Mouse (Mus musculus) myocyte (in vitro differentiated cells): ENCODE data around the gene Capn5. TPM values are rescaled to one million over a fixed set of nuclear protein-coding genes. Genes with fewer than 3 reads are reported as not detected.

Experiments
- H3K27me3 ChIP-seq: one replicate; pipeline ENCODE4 v1.6.1; 2011; ENCODE audit not compliant: control insufficient read depth, insufficient read depth, insufficient read length
- H3K36me3 ChIP-seq: one replicate; pipeline ENCODE4 v1.6.1; 2011; ENCODE audit not compliant: control insufficient read depth, insufficient read depth
- H3K4me2 ChIP-seq: one replicate; pipeline ENCODE4 v1.6.1; 2011; ENCODE audit warnings: low read depth, control low read depth
- H3K4me3 ChIP-seq: one replicate; pipeline ENCODE4 v1.5.1; 2011; ENCODE audit warnings: mild to moderate bottlenecking, control low read depth, moderate library complexity
- H3K79me2 ChIP-seq: one replicate; pipeline ENCODE4 v1.6.1; 2011; ENCODE audit not compliant: control insufficient read depth, insufficient read depth
- H3ac ChIP-seq: one replicate; pipeline ENCODE4 v1.6.1; 2011; ENCODE audit not compliant: control insufficient read depth, insufficient read length
- CEBPB ChIP-seq: IDR thresholded peaks from 2 replicates; pipeline ENCODE4 v1.6.1; 2011; ENCODE audit warnings: mild to moderate bottlenecking, moderate library complexity; ENCODE audit not compliant: poor library complexity, insufficient read depth, severe bottlenecking
- E2F4 ChIP-seq: IDR thresholded peaks from one replicate; pipeline ENCODE4 v1.6.1; 2011; ENCODE audit warnings: mild to moderate bottlenecking, control low read depth, moderate library complexity; ENCODE audit not compliant: insufficient read depth
- MAX ChIP-seq: IDR thresholded peaks from one replicate; pipeline ENCODE4 v1.6.1; 2011; ENCODE audit warnings: low read depth, mild to moderate bottlenecking, control low read depth
- MYOD1 ChIP-seq, 3 experiments: IDR thresholded peaks; one replicate each; pipeline ENCODE4 v1.6.1; 2011; ENCODE audit warnings: control low read depth in 2 of 3, low read depth in 2 of 3, mild to moderate bottlenecking in 2 of 3, moderate library complexity in 1 of 3; ENCODE audit not compliant: insufficient read length in 2 of 3, control insufficient read depth in 1 of 3
- MYOG ChIP-seq, 3 experiments: IDR thresholded peaks; one replicate each; pipeline ENCODE4 v1.6.1; 2011; ENCODE audit warnings: control low read depth in 2 of 3, low read depth in 2 of 3, mild to moderate bottlenecking in 2 of 3; ENCODE audit not compliant: insufficient read length in 2 of 3, control insufficient read depth in 1 of 3, insufficient read depth in 1 of 3
- POLR2A ChIP-seq: IDR thresholded peaks from one replicate; pipeline ENCODE4 v1.6.1; 2011; ENCODE audit warnings: low read depth, mild to moderate bottlenecking, control low read depth, moderate library complexity; ENCODE audit not compliant: insufficient read length
- POLR2AphosphoS2 ChIP-seq: IDR thresholded peaks from one replicate; pipeline ENCODE4 v1.6.1; 2011; ENCODE audit warnings: low read depth, control low read depth; ENCODE audit not compliant: insufficient read length
- REST ChIP-seq: IDR thresholded peaks from one replicate; pipeline ENCODE4 v1.6.1; 2011; ENCODE audit warnings: mild to moderate bottlenecking, control low read depth, moderate library complexity; ENCODE audit not compliant: insufficient read depth, insufficient read length
- SRF ChIP-seq: IDR thresholded peaks from one replicate; pipeline ENCODE4 v1.6.1; 2011; ENCODE audit warnings: low read depth; ENCODE audit not compliant: control insufficient read depth, insufficient read length
- TCF12 ChIP-seq: IDR thresholded peaks from one replicate; pipeline ENCODE4 v1.6.1; 2011; ENCODE audit warnings: mild to moderate bottlenecking, control low read depth; ENCODE audit not compliant: poor library complexity, insufficient read depth, severe bottlenecking
- TCF3 ChIP-seq: IDR thresholded peaks from one replicate; pipeline ENCODE4 v1.6.1; 2011; ENCODE audit warnings: low read depth, control low read depth; ENCODE audit not compliant: insufficient read length
- USF1 ChIP-seq: IDR thresholded peaks from one replicate; pipeline ENCODE4 v1.6.1; 2011; ENCODE audit warnings: low read depth, mild to moderate bottlenecking, control low read depth, moderate library complexity
- polyA plus RNA-seq: library from polyadenylated mRNA; unstranded; fragments of >200 nt; fragmentation: generic; extraction: Trizol; gene quantifications from one replicate; pipeline ENCODE4 v1.2.1, GENCODE M21; 2012; ENCODE audit warnings: missing spikeins

Gene Capn5
- polyA plus RNA-seq, 1 experiment, result 6.2 TPM

DNA sequence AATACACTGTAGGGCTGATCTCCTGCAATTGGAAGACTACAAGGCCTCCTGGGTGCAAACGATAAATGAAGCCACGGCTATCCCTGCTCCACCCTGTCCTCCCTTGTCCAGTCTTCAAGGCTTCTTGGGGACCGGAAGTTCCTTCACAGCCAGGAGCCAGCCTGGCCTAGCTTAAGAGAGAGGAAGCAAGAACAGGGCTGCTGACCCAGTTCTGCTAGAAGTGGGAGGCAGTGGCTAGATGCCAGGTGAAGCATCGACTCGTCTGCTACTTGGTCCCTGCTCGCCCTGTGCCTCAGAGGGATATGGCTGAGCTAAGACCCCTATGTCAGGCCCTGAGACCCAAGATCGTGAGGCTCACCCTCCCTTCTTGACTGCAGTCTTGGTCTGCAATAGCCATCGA lies 56.4 kb downstream of the Capn5 start:
- H3ac ChIP-seq, result no peak overlapping the region
- no peaks in the 10 kb centered on the region for H3K36me3 ChIP-seq
- H3K27me3 ChIP-seq, result peaks cover 14% of the 10 kb centered on the region
- no peak for TF ChIP-seq TCF12
- no peak for TF ChIP-seq MYOG (IDR thresholded peaks at IDR 0.05; ENCODE audit: control insufficient read depth in 1 of 3, insufficient read depth in 1 of 3, insufficient read length in 2 of 3, low read depth in 2 of 3)
- TF ChIP-seq USF1, result no peak
- no peak for TF ChIP-seq POLR2AphosphoS2
- TF ChIP-seq SRF, result no peak
- TF ChIP-seq CEBPB, result no peak
- no peak for TF ChIP-seq MYOD1 (IDR thresholded peaks at IDR 0.05; ENCODE audit: control insufficient read depth in 1 of 3, insufficient read length in 2 of 3, low read depth in 2 of 3)
- TF ChIP-seq E2F4, result no peak
- no peak for TF ChIP-seq POLR2A
- TF ChIP-seq TCF3, result no peak
- TF ChIP-seq MAX, result no peak
- TF ChIP-seq REST, result no peak
- H3K4me3 ChIP-seq, result no peak overlapping the region
- no peak overlapping the region for H3K4me2 ChIP-seq
- no peaks in the 10 kb centered on the region for H3K79me2 ChIP-seq

DNA sequence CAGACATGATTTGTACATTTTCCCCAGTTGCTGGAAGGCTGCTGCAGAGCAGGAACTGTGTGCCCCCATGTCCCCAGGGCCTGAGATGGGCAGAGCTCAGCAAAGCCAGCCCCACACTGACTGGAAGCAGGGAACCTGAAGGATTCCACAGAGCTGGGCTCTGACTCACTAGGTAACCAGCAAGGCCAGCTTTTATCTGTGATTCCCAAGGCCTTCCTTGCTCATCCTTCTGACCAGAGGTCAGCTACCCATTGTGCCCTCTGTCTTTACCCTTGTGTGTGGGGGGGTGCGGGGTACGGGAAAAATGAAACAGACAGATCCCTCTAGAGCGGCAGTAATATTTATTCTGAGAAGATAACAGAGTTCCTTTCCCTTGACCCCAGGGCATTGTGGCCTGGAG lies 56.8 kb downstream of the Capn5 start:
- Histone ChIP-seq H3K4me2 (no peak overlapping the region), H3K36me3 (no peaks in the 10 kb centered on the region), H3K27me3 (peaks cover 14% of the 10 kb centered on the region), H3ac (no peak overlapping the region), H3K79me2 (no peaks in the 10 kb centered on the region), H3K4me3 (no peak overlapping the region)
- TF ChIP-seq MYOG (IDR thresholded peaks at IDR 0.05; ENCODE audit: control insufficient read depth in 1 of 3, insufficient read depth in 1 of 3, insufficient read length in 2 of 3, low read depth in 2 of 3), result no peak
- TF ChIP-seq POLR2A, result no peak
- no peak for TF ChIP-seq E2F4
- no peak for TF ChIP-seq POLR2AphosphoS2
- TF ChIP-seq TCF3, result no peak
- TF ChIP-seq SRF, result no peak
- no peak for TF ChIP-seq MAX
- no peak for TF ChIP-seq CEBPB
- TF ChIP-seq MYOD1 (IDR thresholded peaks at IDR 0.05; ENCODE audit: control insufficient read depth in 1 of 3, insufficient read length in 2 of 3, low read depth in 2 of 3), result no peak
- TF ChIP-seq USF1, result no peak
- no peak for TF ChIP-seq REST
- no peak for TF ChIP-seq TCF12

DNA sequence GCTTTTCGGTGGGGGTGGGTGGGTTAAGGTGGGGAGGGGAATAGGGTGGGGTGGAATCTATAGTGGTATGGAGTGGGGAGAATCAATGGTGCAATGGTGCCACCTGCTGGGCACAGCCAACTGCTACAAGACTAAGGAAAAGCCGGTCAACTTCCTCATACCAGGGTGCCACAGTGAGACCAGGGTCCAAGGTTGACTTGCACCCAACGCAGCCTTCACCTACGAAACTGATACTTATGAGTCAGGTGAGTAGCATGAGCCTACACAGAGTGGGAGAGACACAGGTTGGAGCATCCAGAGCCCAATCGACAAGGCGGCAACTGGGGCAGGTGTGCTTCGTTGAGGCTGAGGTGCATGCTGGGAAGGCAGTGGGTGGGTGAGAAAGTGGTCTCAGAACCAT lies 57.7 kb downstream of the Capn5 start:
- H3K4me3 ChIP-seq, result no peak overlapping the region
- H3ac ChIP-seq, result no peak overlapping the region
- TF ChIP-seq POLR2AphosphoS2 (no peak), CEBPB (no peak), TCF3 (no peak), MYOD1 (IDR thresholded peaks at IDR 0.05; ENCODE audit: control insufficient read depth in 1 of 3, insufficient read length in 2 of 3, low read depth in 2 of 3) (no peak), REST (no peak), E2F4 (no peak), TCF12 (no peak), USF1 (no peak), MAX (no peak), SRF (no peak), MYOG (IDR thresholded peaks at IDR 0.05; ENCODE audit: control insufficient read depth in 1 of 3, insufficient read depth in 1 of 3, insufficient read length in 2 of 3, low read depth in 2 of 3) (no peak)
- H3K79me2 ChIP-seq, result no peaks in the 10 kb centered on the region
- peaks cover 14% of the 10 kb centered on the region for H3K27me3 ChIP-seq
- H3K4me2 ChIP-seq, result no peak overlapping the region
- no peaks in the 10 kb centered on the region for H3K36me3 ChIP-seq

DNA sequence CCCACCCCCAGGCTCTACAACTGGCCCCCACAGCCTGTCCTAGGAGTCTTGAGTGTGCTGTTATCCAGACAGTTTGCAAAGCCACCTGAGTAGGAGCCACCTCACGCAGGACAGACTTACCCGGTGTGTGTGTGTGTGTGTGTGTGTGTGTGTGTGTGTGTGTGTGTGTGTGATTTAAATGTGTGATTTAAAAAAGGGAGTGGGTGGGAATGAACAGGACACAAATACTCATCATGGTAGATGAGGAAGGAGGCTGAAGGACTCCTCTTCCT lies 58.2 kb downstream of the Capn5 start:
- Histone ChIP-seq H3K4me2 (no peak overlapping the region), H3K4me3 (no peak overlapping the region)

More for the DNA sequence above, 58.2 kb downstream of the Capn5 start:
- H3K79me2 ChIP-seq, result no peaks in the 10 kb centered on the region
- peaks cover 14% of the 10 kb centered on the region for H3K27me3 ChIP-seq
- H3ac ChIP-seq, result no peak overlapping the region
- H3K36me3 ChIP-seq, result no peaks in the 10 kb centered on the region
- no peak for TF ChIP-seq MAX
- TF ChIP-seq POLR2AphosphoS2, result no peak
- TF ChIP-seq POLR2A, result no peak
- TF ChIP-seq REST, result no peak
- TF ChIP-seq TCF12, result no peak
- TF ChIP-seq TCF3, result no peak
- no peak for TF ChIP-seq MYOD1 (IDR thresholded peaks at IDR 0.05; ENCODE audit: control insufficient read depth in 1 of 3, insufficient read length in 2 of 3, low read depth in 2 of 3)
- TF ChIP-seq SRF, result no peak
- TF ChIP-seq USF1, result no peak
- TF ChIP-seq MYOG (IDR thresholded peaks at IDR 0.05; ENCODE audit: control insufficient read depth in 1 of 3, insufficient read depth in 1 of 3, insufficient read length in 2 of 3, low read depth in 2 of 3), result no peak
- no peak for TF ChIP-seq CEBPB
- TF ChIP-seq E2F4, result no peak
